Mouse (Mus musculus) ES-Bruce4 (cell line): ENCODE data around the gene Tmem158. TPM values are rescaled to one million over a fixed set of nuclear protein-coding genes. Genes with fewer than 3 reads are reported as not detected.

Experiments
- H3K27ac ChIP-seq: 2 replicates; pipeline ENCODE4 v1.5.1; 2012; ENCODE audit warnings: low read length, inconsistent platforms; ENCODE audit not compliant: insufficient read depth
- H3K27me3 ChIP-seq: 2 replicates; pipeline ENCODE4 v1.6.1; 2012; ENCODE audit warnings: mild to moderate bottlenecking, low read length, inconsistent platforms; ENCODE audit not compliant: control insufficient read depth, poor library complexity, insufficient read depth, severe bottlenecking
- H3K36me3 ChIP-seq: 2 replicates; pipeline ENCODE4 v1.6.1; 2012; ENCODE audit warnings: inconsistent platforms, mild to moderate bottlenecking, low read length, moderate library complexity; ENCODE audit not compliant: control insufficient read depth, poor library complexity, insufficient read depth, severe bottlenecking
- H3K4me1 ChIP-seq: one replicate; pipeline ENCODE4 v1.8.1; 2011; ENCODE audit warnings: low read length; ENCODE audit not compliant: control insufficient read depth, insufficient read depth
- H3K4me3 ChIP-seq: 2 replicates; pipeline ENCODE4 v1.5.1; 2011; ENCODE audit warnings: low read depth, mild to moderate bottlenecking, low read length
- H3K9ac ChIP-seq: 2 replicates; pipeline ENCODE4 v1.6.1; 2012; ENCODE audit warnings: low read depth, mild to moderate bottlenecking, inconsistent platforms; ENCODE audit not compliant: poor library complexity, severe bottlenecking
- H3K9me3 ChIP-seq: replicated peaks from 2 replicates; pipeline ENCODE4 v1.6.1; 2012; ENCODE audit warnings: mild to moderate bottlenecking, low read length, inconsistent platforms; ENCODE audit not compliant: control insufficient read depth, poor library complexity, insufficient read depth, severe bottlenecking
- CTCF ChIP-seq: IDR thresholded peaks from one replicate; pipeline ENCODE4 v1.8.1; 2011; ENCODE audit warnings: low read depth, low read length
- EP300 ChIP-seq: IDR thresholded peaks from 2 replicates; pipeline ENCODE4 v1.6.1; 2011; ENCODE audit warnings: low read depth, low read length; ENCODE audit not compliant: insufficient read depth
- POLR2A ChIP-seq: IDR thresholded peaks from one replicate; pipeline ENCODE4 v1.8.1; 2011; ENCODE audit warnings: low read length; ENCODE audit not compliant: insufficient read depth
- polyA plus RNA-seq: library from polyadenylated mRNA; stranded (reverse); fragments of >200 nt; gene quantifications from 2 replicates; pipeline ENCODE4 v1.2.4, GENCODE M21; 2011; ENCODE audit warnings: low read depth; ENCODE audit not compliant: missing spikeins, insufficient read depth, insufficient read length

The Tmem158 gene
- polyA plus RNA-seq, 1 experiment: 5.4 TPM

DNA sequence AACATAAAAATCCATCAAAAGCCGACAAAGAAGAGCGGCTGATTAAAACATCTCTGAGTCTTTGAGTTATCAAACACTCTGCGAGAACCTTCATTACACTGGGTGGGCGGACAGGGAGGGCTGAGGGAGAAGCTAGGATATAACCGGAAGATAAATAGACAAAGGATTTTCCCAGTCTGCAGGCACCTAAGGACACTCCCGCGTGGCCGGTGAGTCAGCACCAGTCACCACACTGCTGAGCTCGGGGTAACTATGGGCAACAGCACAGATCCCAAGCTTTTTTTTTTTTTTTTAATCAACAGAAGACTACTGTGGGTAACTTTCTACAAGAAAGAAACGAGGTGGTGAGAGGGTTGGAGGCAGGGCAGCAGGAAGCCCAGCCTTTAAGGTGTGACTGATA, 16.6 kb downstream of the Tmem158 start:
- Histone ChIP-seq H3K9ac (no peak overlapping the region), H3K27ac (no peak overlapping the region), H3K36me3 (no peaks in the 10 kb centered on the region), H3K27me3 (no peaks in the 10 kb centered on the region), H3K4me3 (no peak overlapping the region), H3K9me3 (no peaks in the 10 kb centered on the region), H3K4me1 (no peaks in the 10 kb centered on the region)
- TF ChIP-seq POLR2A: no peak
- no peak for TF ChIP-seq CTCF
- TF ChIP-seq EP300: no peak

- no peak overlapping the region for H3K9ac ChIP-seq
- no peaks in the 10 kb centered on the region for H3K4me1 ChIP-seq
- no peak overlapping the region for H3K4me3 ChIP-seq
- no peak overlapping the region for H3K27ac ChIP-seq
- H3K9me3 ChIP-seq: no peaks in the 10 kb centered on the region
- no peak for TF ChIP-seq CTCF
- TF ChIP-seq EP300: no peak
- TF ChIP-seq POLR2A: no peak
- no peaks in the 10 kb centered on the region for H3K27me3 ChIP-seq
- no peaks in the 10 kb centered on the region for H3K36me3 ChIP-seq
Observed at GRCm38 (mm10) chr9:123241191-123241590, 19.4 kb downstream of the Tmem158 start.

DNA sequence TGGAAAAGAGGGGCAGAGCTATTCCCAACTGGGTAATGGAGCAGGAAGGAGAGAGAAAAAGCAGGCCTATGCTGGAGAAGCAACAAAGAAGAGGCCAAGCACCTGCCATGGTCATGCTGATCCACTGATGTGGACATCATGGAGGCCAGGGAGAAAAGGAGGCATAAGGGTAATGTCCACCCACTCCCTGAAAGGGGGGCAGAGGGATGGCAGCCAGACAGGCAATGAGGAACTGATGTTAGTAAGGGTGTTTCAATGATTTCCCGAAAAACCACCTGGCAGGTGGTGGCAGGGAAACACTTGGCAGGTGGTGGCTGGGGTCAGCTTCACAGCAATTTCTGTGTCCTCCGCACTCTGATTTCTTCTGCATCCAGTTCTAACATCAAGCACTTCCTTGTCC, 19.8 kb downstream of the Tmem158 start:
- no peak overlapping the region for H3K9ac ChIP-seq

DNA sequence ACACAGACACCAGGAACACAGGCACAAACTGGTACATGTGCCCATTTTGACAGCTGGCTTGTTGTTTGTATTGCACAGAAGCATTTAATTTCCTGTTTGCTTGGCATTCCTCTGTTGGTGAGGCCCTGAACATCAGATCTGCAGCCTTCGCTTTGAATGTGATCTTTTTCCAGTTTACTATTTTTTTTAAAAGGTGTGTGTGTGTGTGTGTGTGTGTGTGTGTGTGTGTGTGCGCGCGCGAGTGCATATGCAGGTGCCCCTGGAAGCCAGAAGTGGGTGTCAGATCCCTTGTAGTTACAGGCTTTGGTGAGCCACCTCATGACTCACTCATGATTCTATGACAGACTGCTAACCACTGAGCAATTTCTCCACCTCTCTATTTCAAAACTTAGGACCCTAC, 20.3 kb downstream of the Tmem158 start:
- Histone ChIP-seq H3K4me1 (no peaks in the 10 kb centered on the region), H3K9me3 (no peaks in the 10 kb centered on the region), H3K27ac (no peak overlapping the region), H3K27me3 (no peaks in the 10 kb centered on the region), H3K36me3 (no peaks in the 10 kb centered on the region), H3K9ac (no peak overlapping the region), H3K4me3 (no peak overlapping the region)
- TF ChIP-seq POLR2A (no peak), EP300 (no peak), CTCF (no peak)

More for the DNA sequence above, 19.8 kb downstream of the Tmem158 start:
- TF ChIP-seq POLR2A (no peak), CTCF (no peak), EP300 (no peak)
- H3K4me1 ChIP-seq: no peaks in the 10 kb centered on the region
- H3K4me3 ChIP-seq: no peak overlapping the region
- no peak overlapping the region for H3K27ac ChIP-seq
- no peaks in the 10 kb centered on the region for H3K27me3 ChIP-seq
- no peaks in the 10 kb centered on the region for H3K36me3 ChIP-seq
- no peaks in the 10 kb centered on the region for H3K9me3 ChIP-seq

GRCm38 (mm10) chr9:123239651-123240050, 20.9 kb downstream of the Tmem158 start:
- no peak overlapping the region for H3K9ac ChIP-seq
- H3K27ac ChIP-seq: no peak overlapping the region
- TF ChIP-seq EP300 (no peak), CTCF (no peak), POLR2A (no peak)
- H3K9me3 ChIP-seq: no peaks in the 10 kb centered on the region
- no peaks in the 10 kb centered on the region for H3K4me1 ChIP-seq
- H3K36me3 ChIP-seq: no peaks in the 10 kb centered on the region
- H3K4me3 ChIP-seq: no peak overlapping the region
- H3K27me3 ChIP-seq: no peaks in the 10 kb centered on the region

DNA sequence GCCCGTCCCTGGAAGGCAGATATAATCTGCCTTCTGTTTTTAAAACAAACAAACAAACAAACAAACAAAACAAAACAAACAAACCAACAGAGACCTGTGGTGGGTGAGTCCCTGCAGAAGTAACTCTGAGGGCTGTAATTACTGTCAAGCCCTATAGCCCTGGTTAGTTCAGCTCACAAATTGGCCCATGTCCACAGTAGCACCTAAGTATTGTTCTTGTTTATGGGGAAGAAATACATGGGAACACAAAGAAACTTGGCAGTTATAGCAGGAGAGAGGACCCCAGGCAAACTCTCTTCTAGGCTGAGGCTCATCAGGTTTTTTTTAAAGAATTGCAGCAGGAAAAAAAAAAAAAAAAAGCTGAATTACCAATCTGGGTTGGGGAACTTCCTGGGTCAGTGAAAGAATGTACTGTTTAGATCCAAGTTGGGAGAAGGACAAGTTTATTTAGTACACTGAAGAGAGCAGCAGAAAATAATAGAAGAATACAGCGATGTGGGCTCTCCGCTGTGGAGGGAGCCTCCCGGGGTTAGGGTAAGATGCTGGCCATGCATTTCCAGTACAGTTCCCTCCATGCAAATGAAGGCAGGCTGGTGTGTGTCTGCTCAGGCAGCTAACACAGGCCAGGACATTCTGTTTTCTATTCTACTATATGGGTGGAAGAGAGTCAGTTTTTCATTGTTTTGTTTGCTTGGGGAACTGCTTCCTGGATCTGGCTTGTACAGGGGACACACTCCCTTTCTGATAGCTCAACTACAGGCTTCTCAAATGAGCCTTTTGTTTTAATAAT, 22.1 kb downstream of the Tmem158 start:
- Histone ChIP-seq H3K27ac (no peak overlapping the region), H3K9ac (no peak overlapping the region), H3K36me3 (no peaks in the 10 kb centered on the region), H3K9me3 (no peaks in the 10 kb centered on the region), H3K27me3 (no peaks in the 10 kb centered on the region), H3K4me3 (no peak overlapping the region), H3K4me1 (no peaks in the 10 kb centered on the region)
- TF ChIP-seq EP300: no peak
